7 mouse cellular contexts compared by ENCODE assay signal in the genomic region with DNA sequence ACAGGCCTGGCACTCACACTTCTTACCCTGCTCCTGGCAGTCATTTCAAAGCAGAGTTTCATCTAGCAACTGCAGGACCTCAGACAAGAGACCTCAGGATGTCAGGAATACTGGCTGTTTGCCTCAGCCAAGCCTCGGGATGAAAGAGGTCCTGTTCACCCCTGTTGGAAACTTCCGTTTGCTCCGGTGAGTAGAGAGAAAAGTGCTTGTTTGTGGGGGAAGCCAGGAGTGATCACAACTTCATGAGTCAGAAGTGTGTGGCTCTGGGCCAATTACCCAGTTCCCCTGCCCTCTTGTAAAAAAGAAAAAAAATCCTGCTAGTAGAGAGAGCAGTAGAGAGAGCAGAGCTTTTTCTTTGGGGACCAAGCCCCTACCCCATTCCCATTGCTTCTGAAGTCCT.
A peak's percentile ranks its signal among the peaks of the same experiment; 100 is the strongest.
DNase-seq lines count a peak whose midpoint lies in the region; ATAC-seq and TF ChIP-seq lines count a peak whose summit lies in the region.

No protein-coding gene starts in this region.

- no peak for ATAC-seq in liver, embryonic 12.5 days

- H3K9ac ChIP-seq in liver, embryonic 12.5 days = no peak overlapping the region

- no peak for TF ChIP-seq CTCF in layer of hippocampus, adult 2 months (conservative IDR thresholded peaks at IDR 0.05)

- H3K4me2 ChIP-seq in liver, embryonic 12.5 days = no peak overlapping the region

- H3K4me3 ChIP-seq in layer of hippocampus, adult 2 months = no peak overlapping the region
- H3K4me3 ChIP-seq in limb, embryonic 10.5 days = no peak overlapping the region
- no peak overlapping the region for H3K4me3 ChIP-seq in liver, embryonic 12.5 days

- H3K36me3 ChIP-seq in limb, embryonic 10.5 days = no peaks in the 10 kb centered on the region
- H3K36me3 ChIP-seq in liver, embryonic 12.5 days = no peaks in the 10 kb centered on the region

- WGBS in limb, embryonic 10.5 days = 34% methylated on average over 3 of the region's 3 CpGs
- WGBS in liver, embryonic 12.5 days (ENCODE audit: insufficient replicate concordance) = 43% methylated on average over 3 of the region's 3 CpGs

- H3K27me3 ChIP-seq in limb, embryonic 10.5 days (ENCODE audit: low read depth, poor library complexity, severe bottlenecking) = no peaks in the 10 kb centered on the region
- H3K27me3 ChIP-seq in liver, embryonic 12.5 days (replicated peaks) = no peaks in the 10 kb centered on the region

- peak; percentile 6 to 14 for DNase-seq in layer of hippocampus, adult 2 months (ENCODE audit: low spot score in 2 of 2)
- no peak for DNase-seq in layer of hippocampus, adult 9-10 months (ENCODE audit: low spot score)
- peak; percentile 21 for DNase-seq in adrenal gland, adult 8-10 months
- peak; percentile 26 for DNase-seq in embryo, embryonic 11 days
- DNase-seq in limb, embryonic 10.5 days (ENCODE audit: low spot score) = no peak
- no peak for DNase-seq in thymus, postnatal 14 days

- peaks cover 22% of the 10 kb centered on the region for H3K4me1 ChIP-seq in limb, embryonic 10.5 days
- H3K4me1 ChIP-seq in liver, embryonic 12.5 days = no peaks in the 10 kb centered on the region

- H3K27ac ChIP-seq in layer of hippocampus, adult 2 months = no peak overlapping the region
- peak overlapping the region; percentile 32 for H3K27ac ChIP-seq in limb, embryonic 10.5 days
- H3K27ac ChIP-seq in liver, embryonic 12.5 days = no peak overlapping the region

- no peaks in the 10 kb centered on the region for H3K9me3 ChIP-seq in limb, embryonic 10.5 days (replicated peaks)
- H3K9me3 ChIP-seq in liver, embryonic 12.5 days (replicated peaks) = no peaks in the 10 kb centered on the region

Comparison
In these comparisons a context has a peak if more than half of its experiments do, and no peak if none do; other contexts are left out.
1. DNase-seq: peak in layer of hippocampus, adult 2 months (2 of 2), adrenal gland, adult 8-10 months (single experiment) and embryo, embryonic 11 days (single experiment); none in layer of hippocampus, adult 9-10 months (single experiment), limb, embryonic 10.5 days (single experiment) and thymus, postnatal 14 days (single experiment).